Comparison of ENCODE assay signal across 21 mouse cellular contexts in genomic region chr8:126062844-126063243, GRCm38 (mm10).
"Had no signal": no experiment of that assay in that cellular context is flagged by ENCODE, and none has a peak within 500 bp of the region (broad histone marks: within the 10 kb centered on the region; RNA-seq: fewer than 3 reads in every experiment).

No protein-coding gene starts in this region.

- DNase-seq: kidney, postnatal 14 days; kidney, postnatal 4 days; liver; lung, adult 18-20 months; lung, postnatal 14 days; right cerebral cortex, adult 18-20 months; right cerebral cortex, postnatal 14 days; right cerebral cortex, postnatal 4 days; thymus, adult 2 months; thymus, postnatal 14 days; thymus, postnatal 4 days had no signal

- H3K9ac ChIP-seq: limb, embryonic 13.5 days; liver, embryonic 12.5 days; liver, embryonic 15.5 days; midbrain, embryonic 12.5 days; midbrain, embryonic 15.5 days; neural tube, embryonic 12.5 days; neural tube, embryonic 15.5 days had no signal

- H3K4me3 ChIP-seq: limb, embryonic 10.5 days; limb, embryonic 13.5 days; liver, embryonic 12.5 days; liver, embryonic 15.5 days; midbrain, embryonic 12.5 days; midbrain, embryonic 15.5 days; neural tube, embryonic 12.5 days; neural tube, embryonic 15.5 days had no signal

- H3K27me3 ChIP-seq: liver, embryonic 12.5 days; liver, embryonic 15.5 days; midbrain, embryonic 15.5 days; neural tube, embryonic 12.5 days had no signal

- ATAC-seq: liver, embryonic 12.5 days; midbrain, embryonic 15.5 days had no signal

- H3K9me3 ChIP-seq: limb, embryonic 10.5 days; limb, embryonic 13.5 days; liver, embryonic 12.5 days; liver, embryonic 15.5 days; midbrain, embryonic 12.5 days; midbrain, embryonic 15.5 days; neural tube, embryonic 12.5 days; neural tube, embryonic 15.5 days had no signal

- H3K36me3 ChIP-seq: limb, embryonic 10.5 days; limb, embryonic 13.5 days; liver, embryonic 12.5 days; liver, embryonic 15.5 days; midbrain, embryonic 12.5 days; midbrain, embryonic 15.5 days; neural tube, embryonic 12.5 days; neural tube, embryonic 15.5 days had no signal

- H3K4me2 ChIP-seq: limb, embryonic 13.5 days; liver, embryonic 12.5 days; liver, embryonic 15.5 days; midbrain, embryonic 12.5 days; midbrain, embryonic 15.5 days; neural tube, embryonic 12.5 days; neural tube, embryonic 15.5 days had no signal

- H3K27ac ChIP-seq: limb, embryonic 10.5 days; limb, embryonic 13.5 days; liver, embryonic 12.5 days; liver, embryonic 15.5 days; macrophage; midbrain, embryonic 12.5 days; midbrain, embryonic 15.5 days; neural tube, embryonic 12.5 days; neural tube, embryonic 15.5 days; stomach, postnatal 0 days had no signal

- H3K4me1 ChIP-seq: limb, embryonic 10.5 days; liver, embryonic 12.5 days; liver, embryonic 15.5 days; midbrain, embryonic 12.5 days had no signal
